Mouse (Mus musculus) bone marrow macrophage, adult 2 months (primary cell): ENCODE results near the gene Ccdc146. TPM values are rescaled to one million over a fixed set of nuclear protein-coding genes. Genes with fewer than 3 reads are reported as not detected.
"Not testable (repeated sequence)": the region's sequence is repeated elsewhere in the genome, so short reads cannot be mapped to it uniquely, and the experiment has no call there.

Source experiments
- H3K27ac ChIP-seq: 2 replicates; pipeline ENCODE4 v1.5.1; 2012; ENCODE audit warnings: low read depth, low read length; ENCODE audit not compliant: insufficient read depth
- H3K4me1 ChIP-seq: 2 replicates; pipeline ENCODE4 v1.6.1; 2012; ENCODE audit warnings: low read length; ENCODE audit not compliant: control insufficient read depth, insufficient read depth
- H3K4me3 ChIP-seq: 2 replicates; pipeline ENCODE4 v1.5.1; 2012; ENCODE audit warnings: mild to moderate bottlenecking, low read length, moderate library complexity; ENCODE audit not compliant: insufficient read depth
- CTCF ChIP-seq: IDR thresholded peaks from 2 replicates; pipeline ENCODE4 v1.5.1; 2012; ENCODE audit warnings: low read depth, mild to moderate bottlenecking, low read length, moderate library complexity
- POLR2A ChIP-seq: IDR thresholded peaks from 2 replicates; pipeline ENCODE4 v1.6.1; 2012; ENCODE audit warnings: mild to moderate bottlenecking, low read depth, low read length, borderline replicate concordance
- polyA plus RNA-seq: library from polyadenylated mRNA; stranded (reverse); fragments of >200 nt; gene quantifications from 2 replicates; pipeline ENCODE4 v1.2.4, GENCODE M21; 2012; ENCODE audit not compliant: missing spikeins, insufficient read depth, insufficient read length

Gene Ccdc146
- polyA plus RNA-seq, 1 experiment: not detected

GRCm38 (mm10) chr5:21372493-21373179, 51.8 kb downstream of the Ccdc146 start, which contains the start of gene Fgl2:
Gene Fgl2, plus strand, starts transcription at chr5:21372642.
- Histone ChIP-seq H3K4me1 (0 out of 2 replicates have a peak, but pooled peaks cover 2% of the 10 kb centered on the region), H3K27ac (no peak within 1 kb of the TSS), H3K4me3 (peak within 1 kb of the TSS; percentile 56)
- TF ChIP-seq POLR2A: no peak
- no peak for TF ChIP-seq CTCF

GRCm38 (mm10) chr5:21371920-21372319, 52.6 kb downstream of the Ccdc146 start:
- TF ChIP-seq POLR2A (no peak), CTCF (no peak)
- Histone ChIP-seq H3K4me1 (0 out of 2 replicates have a peak, but pooled peaks cover 2% of the 10 kb centered on the region), H3K27ac (no peak overlapping the region), H3K4me3 (no peak overlapping the region)

GRCm38 (mm10) chr5:21370218-21370947, 54.1 kb downstream of the Ccdc146 start:
- Histone ChIP-seq H3K4me1 (0 out of 2 replicates have a peak, but pooled peaks cover 4% of the 10 kb centered on the region), H3K4me3 (no peak overlapping the region), H3K27ac (no peak overlapping the region)
- no peak for TF ChIP-seq CTCF
- no peak for TF ChIP-seq POLR2A

GRCm38 (mm10) chr5:21367514-21367913, 57.0 kb downstream of the Ccdc146 start:
- Histone ChIP-seq H3K4me3 (no peak overlapping the region), H3K27ac (no peak overlapping the region), H3K4me1 (0 out of 2 replicates have a peak, but pooled peaks cover 2% of the 10 kb centered on the region)
- TF ChIP-seq CTCF (no peak), POLR2A (no peak)

GRCm38 (mm10) chr5:21366338-21367053, 58.0 kb downstream of the Ccdc146 start:
- no peak overlapping the region for H3K4me3 ChIP-seq
- no peak overlapping the region for H3K27ac ChIP-seq
- 0 out of 2 replicates have a peak, but pooled peaks cover 2% of the 10 kb centered on the region for H3K4me1 ChIP-seq
- TF ChIP-seq POLR2A (no peak), CTCF (no peak)

- no peak for TF ChIP-seq POLR2A
- no peak for TF ChIP-seq CTCF
- H3K4me3 ChIP-seq: no peak overlapping the region
- H3K27ac ChIP-seq: no peak overlapping the region
- 0 out of 2 replicates have a peak, but pooled peaks cover 2% of the 10 kb centered on the region for H3K4me1 ChIP-seq
These were observed 61.1 kb downstream of the Ccdc146 start for GRCm38 (mm10) chr5:21363343-21363742.

GRCm38 (mm10) chr5:21358648-21359047, 65.8 kb downstream of the Ccdc146 start:
- TF ChIP-seq POLR2A (no peak), CTCF (no peak)
- H3K4me3 ChIP-seq: no peak overlapping the region
- peak overlapping the region; percentile 36 for H3K27ac ChIP-seq
- H3K4me1 ChIP-seq: peaks cover 9% of the 10 kb centered on the region; the same call in 1 of the 2 replicates

- TF ChIP-seq CTCF (no peak), POLR2A (no peak)
- Histone ChIP-seq H3K4me3 (no peak overlapping the region), H3K4me1 (peaks cover 4% of the 10 kb centered on the region; the same call in 1 of the 2 replicates), H3K27ac (no peak overlapping the region)
These were observed 72.8 kb downstream of the Ccdc146 start for GRCm38 (mm10) chr5:21351678-21352077.

- TF ChIP-seq CTCF: no peak
- TF ChIP-seq POLR2A: no peak
- Histone ChIP-seq H3K4me3 (no peak overlapping the region), H3K4me1 (no peaks in the 10 kb centered on the region), H3K27ac (no peak overlapping the region)
These were observed 76.1 kb downstream of the Ccdc146 start for GRCm38 (mm10) chr5:21348366-21348765.

- not testable (repeated sequence) for H3K4me3 ChIP-seq, H3K27ac ChIP-seq, H3K4me1 ChIP-seq
These were observed 82.2 kb downstream of the Ccdc146 start for GRCm38 (mm10) chr5:21342265-21342664.
